Mouse (Mus musculus): Measurements from ENCODE around the gene Rai1.

DNA sequence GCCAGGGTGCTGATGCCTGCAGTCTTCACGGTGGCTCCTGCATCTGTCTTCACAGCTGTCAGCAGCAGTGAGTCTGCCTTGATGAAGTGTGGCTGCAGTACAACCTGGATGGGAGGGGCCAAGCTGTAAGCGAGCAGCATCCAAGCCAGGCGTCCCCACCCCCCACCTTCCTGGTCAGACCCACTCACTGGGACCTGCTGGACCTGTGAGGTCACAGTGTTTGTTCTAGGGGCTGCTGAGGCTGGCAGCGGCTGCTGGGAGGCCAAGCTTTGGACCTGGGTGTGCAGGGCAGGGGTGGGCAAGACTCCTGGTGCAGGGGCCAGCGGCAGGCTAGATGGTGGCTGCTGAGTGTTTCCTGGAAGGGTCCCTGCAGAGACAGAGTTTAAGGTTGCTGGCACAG is 101.4 kb downstream of the Rai1 start:
- TF ChIP-seq GATA1 (IDR thresholded peaks at IDR 0.05; ENCODE audit: borderline replicate concordance, low read length) (no peak), FLI1 (IDR thresholded peaks at IDR 0.05; ENCODE audit: low read length) (no peak)

Measured in megakaryocyte, embryonic 14.5 days (primary cell).